Mouse (Mus musculus): ENCODE measurements around the gene 1700024G13Rik.

GRCm38 (mm10) chr14:32336021-32336420 is 52.2 kb downstream of the 1700024G13Rik start:
- TF ChIP-seq CTCF (IDR thresholded peaks at IDR 0.05; ENCODE audit: low read depth) (no peak), EP300 (optimal IDR thresholded peaks at IDR 0.05) (no peak)
